Mouse (Mus musculus) stomach, postnatal 0 days (tissue): ENCODE data around the gene Ccdc149.

ENCODE experiments used
- CTCF ChIP-seq: IDR thresholded peaks from 2 replicates; pipeline ENCODE4 v1.5.1; 2016; ENCODE audit warnings: antibody characterized with exemption, low read depth, mild to moderate bottlenecking, moderate library complexity
- EP300 ChIP-seq: optimal IDR thresholded peaks from 2 replicates; pipeline ENCODE3; 2016; ENCODE audit warnings: antibody characterized with exemption

- TF ChIP-seq EP300: no peak
- TF ChIP-seq CTCF: no peak
Measured at GRCm38 (mm10) chr5:52354441-52354840, 116.9 kb downstream of the Ccdc149 start.
